ENCODE assay signal across 9 mouse cellular contexts in the genomic region with DNA sequence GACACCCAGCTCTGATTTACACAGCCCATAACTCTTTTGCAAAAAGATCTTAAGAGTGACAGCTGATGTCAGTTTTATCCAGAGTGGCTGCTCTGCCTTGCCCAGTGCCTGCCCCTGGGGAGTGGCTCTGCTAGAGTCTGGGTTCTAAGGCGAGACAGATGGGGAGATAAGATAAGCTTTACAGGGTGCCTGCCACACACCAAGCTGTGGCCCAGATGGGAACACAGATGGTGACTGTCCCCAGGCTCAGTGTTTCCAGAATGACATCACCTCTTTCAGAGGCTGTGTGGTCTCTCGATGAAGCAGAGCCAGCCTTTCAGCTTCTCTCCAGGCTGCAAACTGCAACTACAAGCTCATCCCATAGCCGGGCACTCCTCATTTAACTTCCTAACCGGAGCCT. TPM values are rescaled to one million over a fixed set of nuclear protein-coding genes. Genes with fewer than 3 reads are reported as not detected.
A peak's percentile ranks its signal among the peaks of the same experiment; 100 is the strongest.
DNase-seq lines count a peak whose midpoint lies in the region; ATAC-seq lines count a peak whose summit lies in the region.
"Had no signal": no experiment of that assay in that cellular context is flagged by ENCODE, and none has a peak within 500 bp of the region (broad histone marks: within the 10 kb centered on the region; RNA-seq: fewer than 3 reads in every experiment).

No protein-coding gene starts in this region.

- H3K4me3 ChIP-seq in embryonic facial prominence, embryonic 12.5 days = no peak overlapping the region
- no peak overlapping the region for H3K4me3 ChIP-seq in midbrain, embryonic 11.5 days (ENCODE audit: low read depth, low read length)
- H3K4me3 ChIP-seq: limb, embryonic 12.5 days had no signal

- no peaks in the 10 kb centered on the region for H3K9me3 ChIP-seq in embryonic facial prominence, embryonic 12.5 days
- no peaks in the 10 kb centered on the region for H3K9me3 ChIP-seq in midbrain, embryonic 11.5 days (ENCODE audit: control insufficient read depth, low read length)
- H3K9me3 ChIP-seq: limb, embryonic 12.5 days had no signal

- H3K4me1 ChIP-seq in embryonic facial prominence, embryonic 12.5 days = peaks cover 9% of the 10 kb centered on the region; the same call in 1 of the 2 replicates
- no peaks in the 10 kb centered on the region for H3K4me1 ChIP-seq in midbrain, embryonic 11.5 days (ENCODE audit: control insufficient read depth, insufficient read depth, low read length)
- H3K4me1 ChIP-seq: limb, embryonic 12.5 days had no signal

- WGBS in embryonic facial prominence, embryonic 12.5 days = 46% methylated on average over 4 of the region's 4 CpGs
- WGBS in midbrain, embryonic 11.5 days = 43% methylated on average over 4 of the region's 4 CpGs

- H3K27ac ChIP-seq in embryonic facial prominence, embryonic 12.5 days = no peak overlapping the region
- H3K27ac ChIP-seq in midbrain, embryonic 11.5 days (ENCODE audit: low read depth, low read length) = no peak overlapping the region
- H3K27ac ChIP-seq: limb, embryonic 12.5 days had no signal

- no peak overlapping the region for H3K9ac ChIP-seq in embryonic facial prominence, embryonic 12.5 days
- H3K9ac ChIP-seq in midbrain, embryonic 11.5 days (ENCODE audit: low read length) = no peak overlapping the region
- H3K9ac ChIP-seq: limb, embryonic 12.5 days had no signal

- peak; percentile 7 for DNase-seq in thymus, postnatal 25 days
- no peak for DNase-seq in thymus, postnatal 14 days
- peak; percentile 69 for DNase-seq in layer of hippocampus, adult 9-10 months (ENCODE audit: low spot score)
- DNase-seq in midbrain, embryonic 11.5 days (ENCODE audit: low spot score, missing footprints) = no peak
- DNase-seq in B cell, adult 2 months = no peak
- DNase-seq in gastrocnemius, postnatal 36 days = no peak

- intact Hi-C loops in gastrocnemius, postnatal 36 days (cut with DNase I) = no loop called here

- H3K4me2 ChIP-seq in embryonic facial prominence, embryonic 12.5 days (replicated peaks) = no peak overlapping the region
- H3K4me2 ChIP-seq in midbrain, embryonic 11.5 days = no peak overlapping the region
- H3K4me2 ChIP-seq: limb, embryonic 12.5 days had no signal

- ATAC-seq in embryonic facial prominence, embryonic 12.5 days (ENCODE audit: insufficient number of reproducible peaks, insufficient read depth, low FRiP score, low TSS enrichment) = peak; percentile 31; the same call in 1 of the 2 replicates
- peak; percentile 61; the same call in 1 of the 2 replicates for ATAC-seq in midbrain, embryonic 11.5 days (ENCODE audit: low FRiP score)
- no peak for ATAC-seq in monocyte, adult 5-6 weeks (replicated peaks; ENCODE audit: insufficient number of reproducible peaks, low FRiP score, low TSS enrichment, poor library complexity, severe bottlenecking)

- peaks cover 28% of the 10 kb centered on the region for H3K36me3 ChIP-seq in embryonic facial prominence, embryonic 12.5 days
- no peaks in the 10 kb centered on the region for H3K36me3 ChIP-seq in midbrain, embryonic 11.5 days (ENCODE audit: control insufficient read depth, insufficient read depth, low read length)

- no peaks in the 10 kb centered on the region for H3K27me3 ChIP-seq in embryonic facial prominence, embryonic 12.5 days
- no peaks in the 10 kb centered on the region for H3K27me3 ChIP-seq in midbrain, embryonic 11.5 days (ENCODE audit: control insufficient read depth, insufficient read depth, low read length)
- H3K27me3 ChIP-seq: limb, embryonic 12.5 days had no signal

RNA-seq across cellular contexts. Expression of a gene that starts 41.8 kb away (rescaled TPM):
- 23.5 and 24.4 TPM in 2 replicates for polyA plus RNA-seq in embryonic facial prominence, embryonic 12.5 days (2016; fragmentation: Nextera tagmentation; extraction: Ambion mirVana)
- 14.5 and 19.1 TPM in 2 replicates for polyA plus RNA-seq in midbrain, embryonic 11.5 days (2014; fragmentation: Nextera tagmentation; extraction: Ambion mirVana)
- 10.6 to 15.1 TPM (median 14.6 TPM) in 3 replicates for total RNA-seq in monocyte, adult 5-6 weeks (2017)
- 10 to 100 TPM in 1 of 2 experiments, 1 to 10 TPM in 1; 9.4 to 11.1 TPM for total RNA-seq in gastrocnemius, postnatal 36 days (2021)

Comparison
In these comparisons a context has a peak if more than half of its experiments do, and no peak if none do; other contexts are left out.
1. DNase-seq: peak in thymus, postnatal 25 days (single experiment) and layer of hippocampus, adult 9-10 months (single experiment); none in thymus, postnatal 14 days (single experiment), midbrain, embryonic 11.5 days (single experiment), B cell, adult 2 months (0 of 2) and gastrocnemius, postnatal 36 days (0 of 2).